Mouse (Mus musculus) brain, embryonic 14.5 days (tissue): ENCODE data around the gene Uba52.

Source experiments
- CTCF ChIP-seq: fragments of 200-500 bp; IDR thresholded peaks from 2 replicates; pipeline ENCODE4 v1.5.1; 2012; ENCODE audit warnings: inconsistent platforms, mild to moderate bottlenecking, moderate library complexity, borderline replicate concordance; ENCODE audit not compliant: insufficient read depth, insufficient read length; ENCODE audit errors: extremely low read depth
- POLR2A ChIP-seq: fragments of 200-500 bp; IDR thresholded peaks from 2 replicates; pipeline ENCODE4 v1.6.1; 2012; ENCODE audit warnings: mild to moderate bottlenecking, inconsistent platforms, borderline replicate concordance; ENCODE audit not compliant: poor library complexity, insufficient read depth, insufficient read length, severe bottlenecking; ENCODE audit errors: extremely low read depth

DNA sequence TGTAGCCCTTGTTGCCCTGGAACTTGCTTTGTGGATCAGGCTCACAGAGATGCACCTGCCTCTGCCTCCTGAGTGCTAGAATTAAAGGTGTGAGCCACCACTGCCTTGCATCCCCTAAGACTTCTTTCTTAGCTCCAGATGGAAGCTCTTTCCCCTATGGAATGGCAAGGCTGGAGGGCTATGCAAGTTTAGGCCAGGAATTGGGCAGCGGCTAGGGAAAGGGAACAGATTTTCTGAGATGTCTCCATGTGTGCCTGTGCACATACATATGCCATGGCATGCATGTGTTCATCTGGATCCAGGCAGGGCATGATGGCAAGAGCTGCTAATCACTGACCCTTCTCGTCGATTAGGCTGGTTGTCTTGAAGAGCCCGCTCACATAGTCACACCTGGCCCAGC, 44.9 kb downstream of the Uba52 start:
- TF ChIP-seq CTCF, result no peak
- TF ChIP-seq POLR2A, result no peak
